Mouse (Mus musculus) R1 (cell line): ENCODE results near the gene Riok1.

ENCODE experiments used
- DNase-seq: peaks from one replicate; pipeline ENCODE4 v3.0.0-alpha.2; 2018; ENCODE audit warnings: low read depth, low spot score

Riok1 gene

GRCm38 (mm10) chr13:38064854-38065663, 28.3 kb downstream of the Riok1 start:
- peak; percentile 85 for DNase-seq

- DNase-seq = peak; percentile 38
These were observed 34.1 kb downstream of the Riok1 start for GRCm38 (mm10) chr13:38070945-38071344.

- no peak for DNase-seq
These were observed 36.8 kb downstream of the Riok1 start for GRCm38 (mm10) chr13:38073374-38074307.

GRCm38 (mm10) chr13:38074404-38074803, 37.6 kb downstream of the Riok1 start:
- DNase-seq = no peak

- DNase-seq = peak; percentile 91
These were observed 40.3 kb downstream of the Riok1 start for GRCm38 (mm10) chr13:38077113-38077512.

GRCm38 (mm10) chr13:38078836-38079235, 42.0 kb downstream of the Riok1 start:
- no peak for DNase-seq

- no peak for DNase-seq
These were observed 42.6 kb downstream of the Riok1 start for GRCm38 (mm10) chr13:38079366-38079765.

GRCm38 (mm10) chr13:38080014-38080413, 43.2 kb downstream of the Riok1 start:
- peak; percentile 76 for DNase-seq

GRCm38 (mm10) chr13:38080725-38081124, 43.9 kb downstream of the Riok1 start:
- no peak for DNase-seq

GRCm38 (mm10) chr13:38081161-38081560, 44.4 kb downstream of the Riok1 start:
- peak; percentile 60 for DNase-seq

GRCm38 (mm10) chr13:38086711-38087110, 49.9 kb downstream of the Riok1 start:
- no peak for DNase-seq

- DNase-seq = no peak
These were observed 51.2 kb downstream of the Riok1 start for GRCm38 (mm10) chr13:38088008-38088407.

- DNase-seq = no peak
These were observed 52.7 kb downstream of the Riok1 start for GRCm38 (mm10) chr13:38089449-38089848.

- no peak for DNase-seq
These were observed 53.1 kb downstream of the Riok1 start for GRCm38 (mm10) chr13:38089871-38090270.

- DNase-seq = no peak
These were observed 59.4 kb downstream of the Riok1 start for GRCm38 (mm10) chr13:38096207-38096606.

- DNase-seq = no peak
These were observed 66.6 kb downstream of the Riok1 start for GRCm38 (mm10) chr13:38103406-38103805.

GRCm38 (mm10) chr13:38104501-38104900, 67.7 kb downstream of the Riok1 start:
- peak; percentile 73 for DNase-seq

- DNase-seq = peak; percentile 99
These were observed 72.3 kb downstream of the Riok1 start for GRCm38 (mm10) chr13:38109081-38109480.
